Mouse (Mus musculus): ENCODE measurements around the gene Snapc4.

The Snapc4 gene

GRCm38 (mm10) chr2:26339204-26339551, 41.3 kb downstream of the Snapc4 start:
- no peak for DNase-seq (ENCODE audit: low spot score)

- no peak for DNase-seq (ENCODE audit: low spot score)
These were observed 41.9 kb downstream of the Snapc4 start for GRCm38 (mm10) chr2:26338302-26339203.

GRCm38 (mm10) chr2:26330702-26331101, 49.8 kb downstream of the Snapc4 start:
- no peak for DNase-seq (ENCODE audit: low spot score)

- DNase-seq (ENCODE audit: low spot score) = no peak
These were observed 50.4 kb downstream of the Snapc4 start for GRCm38 (mm10) chr2:26330056-26330468.

GRCm38 (mm10) chr2:26329402-26329801, 51.1 kb downstream of the Snapc4 start:
- peak; percentile 75 for DNase-seq (ENCODE audit: low spot score)

GRCm38 (mm10) chr2:26327852-26328251, 52.6 kb downstream of the Snapc4 start:
- no peak for DNase-seq (ENCODE audit: low spot score)

- peak; percentile 70 for DNase-seq (ENCODE audit: low spot score)
These were observed 54.9 kb downstream of the Snapc4 start for GRCm38 (mm10) chr2:26325386-26326181.

GRCm38 (mm10) chr2:26324917-26325316, 55.5 kb downstream of the Snapc4 start:
- DNase-seq (ENCODE audit: low spot score) = peak; percentile 75

GRCm38 (mm10) chr2:26323589-26324325, 56.7 kb downstream of the Snapc4 start:
- DNase-seq (ENCODE audit: low spot score) = no peak

- DNase-seq (ENCODE audit: low spot score) = no peak
These were observed 59.9 kb downstream of the Snapc4 start for GRCm38 (mm10) chr2:26320245-26321185.

GRCm38 (mm10) chr2:26319519-26320244, 60.8 kb downstream of the Snapc4 start:
- no peak for DNase-seq (ENCODE audit: low spot score)

GRCm38 (mm10) chr2:26319109-26319508, 61.3 kb downstream of the Snapc4 start:
- no peak for DNase-seq (ENCODE audit: low spot score)

- no peak for DNase-seq (ENCODE audit: low spot score)
These were observed 62.3 kb downstream of the Snapc4 start for GRCm38 (mm10) chr2:26317991-26318672.

- DNase-seq (ENCODE audit: low spot score) = no peak
These were observed 63.1 kb downstream of the Snapc4 start for GRCm38 (mm10) chr2:26317371-26317770.

GRCm38 (mm10) chr2:26316576-26317246, 63.7 kb downstream of the Snapc4 start:
- DNase-seq (ENCODE audit: low spot score) = no peak

GRCm38 (mm10) chr2:26315925-26316311, 64.5 kb downstream of the Snapc4 start:
- peak; percentile 66 for DNase-seq (ENCODE audit: low spot score)

- DNase-seq (ENCODE audit: low spot score) = peak; percentile 81
These were observed 65.2 kb downstream of the Snapc4 start, which contains the start of gene Gpsm1 for GRCm38 (mm10) chr2:26315072-26315924. Gene Gpsm1 (plus strand): TSS chr2:26315515.

Data from layer of hippocampus, adult 11-12 months (tissue).